Mouse (Mus musculus) heart, embryonic 16.5 days (tissue): ENCODE results near the gene Nphp4. TPM values are rescaled to one million over a fixed set of nuclear protein-coding genes. Genes with fewer than 3 reads are reported as not detected.

Experiments used
- ATAC-seq: fragments of 200-750 bp; cut with Nextera tagmentation; replicated peaks from 2 replicates; pipeline ENCODE4 v1.8.0; 2017; ENCODE audit warnings: moderate number of reproducible peaks; ENCODE audit not compliant: insufficient read depth, low FRiP score; ENCODE audit errors: extremely low read depth
- H3K27ac ChIP-seq: fragments of 300-500 bp; sonication (generic); 2 replicates; pipeline ENCODE4 v1.5.1; 2014; ENCODE audit warnings: mild to moderate bottlenecking, low read length, control low read depth, moderate library complexity
- H3K27me3 ChIP-seq: fragments of 300-500 bp; sonication (generic); 2 replicates; pipeline ENCODE4 v1.6.1; 2014; ENCODE audit warnings: low read length, mixed read lengths; ENCODE audit not compliant: control insufficient read depth, insufficient read depth
- H3K36me3 ChIP-seq: fragments of 300-500 bp; sonication (generic); 2 replicates; pipeline ENCODE4 v1.6.1; 2014; ENCODE audit not compliant: control insufficient read depth, insufficient read depth
- H3K4me1 ChIP-seq: fragments of 300-500 bp; sonication (generic); 2 replicates; pipeline ENCODE4 v1.6.1; 2014; ENCODE audit warnings: low read length, mixed read lengths; ENCODE audit not compliant: control insufficient read depth, insufficient read depth
- H3K4me2 ChIP-seq: fragments of 300-500 bp; sonication (generic); 2 replicates; pipeline ENCODE4 v1.6.1; 2014; ENCODE audit warnings: low read depth, mild to moderate bottlenecking, control low read depth, low read length
- H3K4me3 ChIP-seq: fragments of 300-500 bp; sonication (generic); 2 replicates; pipeline ENCODE4 v1.5.1; 2014; ENCODE audit warnings: mild to moderate bottlenecking, control low read depth, low read length
- H3K9ac ChIP-seq: fragments of 300-500 bp; sonication (generic); 2 replicates; pipeline ENCODE4 v1.6.1; 2014; ENCODE audit warnings: low read length, control low read depth
- H3K9me3 ChIP-seq: fragments of 300-500 bp; sonication (generic); replicated peaks from 2 replicates; pipeline ENCODE4 v1.6.1; 2016; ENCODE audit warnings: low read length; ENCODE audit not compliant: control insufficient read depth
- WGBS: fragments of 180-500 bp; shearing (Covaris S2); extraction: QIAGEN DNeasy Blood & Tissue Kit; methylation state at CpG from one replicate; pipeline ENCODE4 v1.1.7; 2014; 5-methylcytosine and 5-hydroxymethylcytosine counted together
- polyA plus RNA-seq: library from polyadenylated mRNA; unstranded; fragments of >200 nt; fragmentation: Nextera tagmentation; extraction: Ambion mirVana; gene quantifications from 2 replicates; pipeline ENCODE4 v1.2.1, GENCODE M21; 2015

The Nphp4 gene
- polyA plus RNA-seq, 1 experiment from 2014 or later: 1.9 TPM

DNA sequence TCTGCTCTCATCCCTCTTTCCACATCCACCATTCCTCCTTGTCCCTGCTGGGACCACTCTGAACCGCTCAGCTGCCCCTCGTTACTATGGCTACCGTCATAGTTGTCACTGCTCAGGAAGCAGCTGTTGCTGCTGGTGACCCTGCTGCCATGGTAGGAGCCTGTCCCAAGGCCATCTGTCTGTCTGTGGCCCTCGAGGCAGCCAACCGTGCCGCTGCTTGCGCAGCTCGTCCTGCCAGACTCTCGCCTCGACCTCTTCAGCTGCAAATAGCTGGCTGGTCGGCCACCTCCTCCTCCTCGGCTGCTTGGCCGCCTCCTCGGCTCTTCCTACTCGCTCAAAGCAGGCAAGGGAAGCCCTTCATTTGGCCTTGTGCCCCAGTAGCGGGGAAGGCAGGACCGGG is 81.7 kb downstream of the Nphp4 start:
- Histone ChIP-seq H3K36me3 (no peaks in the 10 kb centered on the region), H3K9me3 (no peaks in the 10 kb centered on the region), H3K4me3 (no peak overlapping the region), H3K4me2 (no peak overlapping the region), H3K4me1 (peaks cover 3% of the 10 kb centered on the region; the same call in 1 of the 2 replicates), H3K27me3 (no peaks in the 10 kb centered on the region), H3K9ac (no peak overlapping the region), H3K27ac (no peak overlapping the region)
- ATAC-seq: no peak
- 32% methylated on average over 17 of the region's 17 CpGs for WGBS

DNA sequence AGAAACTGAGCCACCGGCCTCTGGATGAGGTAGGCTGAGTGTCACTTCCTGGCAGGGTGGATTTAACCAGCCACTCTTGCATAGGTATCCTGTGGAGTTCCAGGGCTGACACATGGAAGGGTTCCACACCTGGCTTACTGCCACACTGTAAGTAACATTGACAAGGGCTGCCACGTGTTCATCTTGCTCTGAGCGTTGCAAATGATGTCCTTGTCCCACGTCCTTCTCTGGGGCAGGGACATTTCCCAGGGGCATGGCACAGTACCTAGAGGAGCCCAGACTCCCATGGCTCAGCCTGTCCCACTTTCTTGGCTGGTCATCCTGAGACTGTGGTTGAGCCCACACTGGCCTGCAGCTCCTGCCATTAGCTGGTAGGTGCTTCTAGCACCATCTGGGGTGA is 91.5 kb downstream of the Nphp4 start:
- ATAC-seq: no peak
- H3K27me3 ChIP-seq: peaks cover 17% of the 10 kb centered on the region
- no peak overlapping the region for H3K9ac ChIP-seq
- no peaks in the 10 kb centered on the region for H3K9me3 ChIP-seq
- H3K36me3 ChIP-seq: no peaks in the 10 kb centered on the region
- H3K4me3 ChIP-seq: no peak overlapping the region
- H3K4me2 ChIP-seq: no peak overlapping the region
- WGBS: 42% methylated on average over 4 of the region's 4 CpGs
- H3K27ac ChIP-seq: no peak overlapping the region
- no peaks in the 10 kb centered on the region for H3K4me1 ChIP-seq

DNA sequence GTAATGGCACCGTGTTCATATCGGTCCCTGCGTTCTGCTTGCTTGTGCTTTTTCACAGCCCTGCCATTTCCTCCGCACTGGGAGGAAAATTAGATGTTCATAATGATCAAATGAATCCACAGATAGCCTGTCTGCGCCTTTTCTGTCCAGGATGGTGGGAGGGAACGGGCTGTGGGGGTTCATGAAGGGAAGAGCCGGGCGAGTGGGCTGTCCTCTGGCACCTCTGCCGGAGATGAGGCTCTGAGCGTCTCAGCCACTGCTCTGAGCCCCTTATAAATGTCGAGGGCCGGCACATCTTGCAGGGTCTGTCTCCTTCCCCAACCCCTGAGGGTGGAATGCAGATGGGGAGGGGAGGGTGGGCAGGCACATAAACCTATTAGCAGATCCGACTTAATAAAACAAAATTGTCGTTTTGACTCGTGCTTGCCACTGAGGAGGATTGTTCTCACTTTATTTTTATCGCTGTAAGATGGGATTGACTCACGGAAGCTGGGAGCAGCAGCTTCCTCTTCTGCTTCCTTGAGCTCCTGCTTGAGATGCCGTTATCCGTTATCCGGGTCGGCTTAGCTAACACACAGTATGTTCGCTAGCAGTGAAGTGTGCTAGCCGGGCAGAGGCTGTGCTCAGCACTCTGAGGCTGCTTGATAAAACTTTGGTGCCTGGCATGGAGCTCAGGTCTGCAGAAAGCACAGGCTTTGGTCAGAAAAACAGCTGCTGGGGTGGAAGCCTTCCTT is 92.3 kb downstream of the Nphp4 start:
- H3K27me3 ChIP-seq: peaks cover 17% of the 10 kb centered on the region
- no peaks in the 10 kb centered on the region for H3K9me3 ChIP-seq
- no peak overlapping the region for H3K9ac ChIP-seq
- no peak overlapping the region for H3K4me3 ChIP-seq
- no peaks in the 10 kb centered on the region for H3K36me3 ChIP-seq
- no peak for ATAC-seq
- H3K4me1 ChIP-seq: no peaks in the 10 kb centered on the region
- WGBS: 34% methylated on average over 23 of the region's 23 CpGs
- H3K4me2 ChIP-seq: no peak overlapping the region
- no peak overlapping the region for H3K27ac ChIP-seq

DNA sequence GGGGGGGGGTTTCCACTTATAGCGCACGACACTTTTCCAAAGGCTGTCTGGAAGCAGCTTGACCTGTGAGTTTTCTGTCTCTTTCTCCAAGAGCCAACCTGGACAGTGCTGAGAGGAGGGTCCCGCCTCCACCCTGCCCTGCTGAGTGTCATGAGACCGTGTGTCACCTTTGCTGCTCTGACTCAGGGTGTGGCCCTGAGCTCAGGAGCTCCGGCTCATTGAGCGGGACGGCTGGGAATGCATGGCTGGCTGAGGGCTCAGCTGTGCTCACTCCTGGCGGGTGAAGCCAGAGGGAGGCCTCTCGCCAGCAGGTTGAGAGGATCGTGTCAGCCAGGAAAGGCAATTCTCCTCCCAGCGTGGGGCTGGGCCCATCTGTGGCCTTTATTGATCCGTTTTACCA is 97.8 kb downstream of the Nphp4 start:
- Histone ChIP-seq H3K27me3 (peaks cover 6% of the 10 kb centered on the region; the same call in 1 of the 2 replicates), H3K4me1 (no peaks in the 10 kb centered on the region), H3K4me2 (no peak overlapping the region), H3K9ac (no peak overlapping the region), H3K9me3 (no peaks in the 10 kb centered on the region), H3K27ac (no peak overlapping the region), H3K36me3 (no peaks in the 10 kb centered on the region), H3K4me3 (no peak overlapping the region)
- 49% methylated on average over 12 of the region's 12 CpGs for WGBS
- ATAC-seq: no peak

DNA sequence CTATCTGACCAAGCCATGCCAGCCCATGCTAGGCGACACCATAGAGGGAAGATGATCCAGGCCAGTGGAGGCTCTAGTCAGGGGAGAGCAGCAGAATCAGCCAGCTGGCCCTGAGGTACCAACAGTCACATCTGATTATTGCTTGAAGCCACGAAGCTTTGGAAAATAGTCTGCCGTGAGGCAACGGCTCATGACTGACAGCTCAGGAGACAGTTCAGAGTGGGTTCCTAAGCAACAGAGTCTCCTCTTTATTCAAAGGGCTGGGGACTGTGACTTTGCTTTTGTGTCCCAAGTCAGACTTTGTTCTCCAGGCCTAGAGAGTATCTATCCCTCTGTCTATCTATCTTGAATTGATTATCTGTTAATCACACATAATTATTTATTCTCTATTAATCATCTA is 100.3 kb downstream of the Nphp4 start:
- H3K4me1 ChIP-seq: no peaks in the 10 kb centered on the region
- H3K4me3 ChIP-seq: no peak overlapping the region
- H3K9ac ChIP-seq: no peak overlapping the region
- H3K36me3 ChIP-seq: no peaks in the 10 kb centered on the region
- ATAC-seq: no peak
- 74% methylated on average over 4 of the region's 4 CpGs for WGBS
- no peak overlapping the region for H3K4me2 ChIP-seq
- H3K27me3 ChIP-seq: peaks cover 3% of the 10 kb centered on the region; the same call in 1 of the 2 replicates
- H3K9me3 ChIP-seq: no peaks in the 10 kb centered on the region
- H3K27ac ChIP-seq: no peak overlapping the region

DNA sequence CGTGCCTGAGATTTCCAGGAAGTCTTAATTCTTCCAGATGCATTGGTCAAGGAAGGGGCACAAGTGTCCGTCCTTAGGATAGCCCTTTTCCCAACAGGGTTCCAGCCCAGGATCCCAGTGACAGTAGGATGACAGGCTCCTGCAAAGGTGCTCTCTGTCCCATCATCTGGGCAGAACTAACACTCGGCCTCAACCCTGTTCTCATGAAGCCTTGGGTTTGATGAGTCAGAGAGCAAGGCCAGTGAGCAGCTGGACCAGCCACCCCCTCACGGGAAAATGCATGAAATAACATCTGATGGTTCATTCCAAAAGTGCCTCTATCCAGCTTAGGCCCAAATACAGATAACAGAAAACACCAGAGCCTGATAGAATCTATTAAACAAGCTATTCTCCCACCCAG is 103.5 kb downstream of the Nphp4 start:
- ATAC-seq: no peak
- Histone ChIP-seq H3K27ac (no peak overlapping the region), H3K4me2 (no peak overlapping the region), H3K9ac (no peak overlapping the region), H3K4me1 (no peaks in the 10 kb centered on the region), H3K4me3 (no peak overlapping the region), H3K27me3 (no peaks in the 10 kb centered on the region), H3K9me3 (no peaks in the 10 kb centered on the region), H3K36me3 (no peaks in the 10 kb centered on the region)
- 67% methylated on average over 4 of the region's 4 CpGs for WGBS

DNA sequence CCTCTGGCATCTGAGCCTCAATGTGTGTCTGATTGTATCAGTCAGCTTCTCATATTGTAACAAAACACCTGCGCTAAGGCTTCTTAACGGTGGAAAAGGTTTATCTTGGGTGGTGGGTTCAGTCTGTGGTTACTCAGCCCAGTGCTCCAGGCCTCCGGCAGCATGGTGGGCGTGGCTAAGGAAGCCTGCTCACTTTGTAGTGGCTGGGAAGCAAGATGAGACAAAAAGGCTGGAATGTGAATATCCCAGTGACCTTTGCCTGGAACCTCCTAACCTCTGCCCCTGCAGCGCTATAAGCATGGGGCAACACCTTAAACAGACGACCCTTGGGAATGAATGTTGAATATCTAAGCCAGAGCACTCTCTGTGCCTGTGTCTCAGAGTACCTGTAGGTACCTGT is 105.7 kb downstream of the Nphp4 start:
- WGBS: 38% methylated on average over 6 of the region's 6 CpGs
- H3K9me3 ChIP-seq: no peaks in the 10 kb centered on the region
- ATAC-seq: no peak

DNA sequence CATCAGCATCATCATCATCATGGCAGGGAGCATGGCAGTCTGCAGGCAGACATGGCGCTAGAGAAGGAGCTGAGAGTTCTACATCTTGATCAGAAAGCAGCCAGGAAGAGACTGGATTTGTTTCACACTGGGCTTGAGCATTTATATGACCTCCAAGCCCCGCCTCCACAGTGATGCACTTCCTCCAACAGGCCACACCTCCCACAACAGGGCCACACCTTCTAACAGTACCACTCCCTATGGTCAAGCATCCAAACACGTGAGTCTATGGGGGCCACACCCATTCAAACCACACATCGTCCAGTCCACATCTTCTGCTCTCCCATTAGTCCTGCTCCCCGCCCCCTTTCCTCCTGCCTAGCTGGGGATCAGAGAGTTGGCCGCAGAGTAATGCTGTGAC is 107.1 kb downstream of the Nphp4 start:
- ATAC-seq: no peak
- no peaks in the 10 kb centered on the region for H3K9me3 ChIP-seq
- no peak overlapping the region for H3K27ac ChIP-seq
- H3K4me2 ChIP-seq: no peak overlapping the region
- H3K9ac ChIP-seq: no peak overlapping the region
- H3K4me3 ChIP-seq: no peak overlapping the region
- no peaks in the 10 kb centered on the region for H3K27me3 ChIP-seq
- no peaks in the 10 kb centered on the region for H3K36me3 ChIP-seq
- no peaks in the 10 kb centered on the region for H3K4me1 ChIP-seq
- WGBS: 70% methylated on average over 6 of the region's 6 CpGs

More for the DNA sequence above, 105.7 kb downstream of the Nphp4 start:
- no peak overlapping the region for H3K4me2 ChIP-seq
- no peaks in the 10 kb centered on the region for H3K4me1 ChIP-seq
- H3K27ac ChIP-seq: no peak overlapping the region
- H3K9ac ChIP-seq: no peak overlapping the region
- H3K27me3 ChIP-seq: no peaks in the 10 kb centered on the region
- no peaks in the 10 kb centered on the region for H3K36me3 ChIP-seq
- no peak overlapping the region for H3K4me3 ChIP-seq

DNA sequence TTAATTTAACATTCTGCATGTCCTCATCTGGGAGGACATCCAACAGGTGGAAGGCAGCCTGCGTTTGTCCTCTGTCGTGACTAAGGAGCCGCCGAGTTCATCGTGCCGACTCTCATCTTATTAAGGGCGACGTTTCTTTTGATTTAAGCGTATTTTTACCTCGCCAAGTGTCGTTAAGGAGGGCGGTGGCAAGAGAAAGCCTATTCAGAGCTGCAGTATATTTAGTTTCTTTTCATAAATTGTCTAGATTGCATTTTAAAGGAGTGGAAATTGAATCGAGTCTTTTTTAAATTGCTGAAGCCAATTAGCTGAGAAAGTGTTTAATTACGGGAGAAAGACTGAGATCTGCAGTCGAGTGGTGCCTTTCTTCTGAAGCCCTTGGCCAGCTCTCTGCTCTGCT is 109.0 kb downstream of the Nphp4 start:
- no peaks in the 10 kb centered on the region for H3K36me3 ChIP-seq
- ATAC-seq: no peak
- no peak overlapping the region for H3K9ac ChIP-seq
- no peaks in the 10 kb centered on the region for H3K27me3 ChIP-seq
- no peak overlapping the region for H3K4me3 ChIP-seq
- H3K27ac ChIP-seq: no peak overlapping the region
- 82% methylated on average over 15 of the region's 15 CpGs for WGBS
- H3K4me1 ChIP-seq: no peaks in the 10 kb centered on the region
- no peak overlapping the region for H3K4me2 ChIP-seq
- no peaks in the 10 kb centered on the region for H3K9me3 ChIP-seq
